In the genomic region with DNA sequence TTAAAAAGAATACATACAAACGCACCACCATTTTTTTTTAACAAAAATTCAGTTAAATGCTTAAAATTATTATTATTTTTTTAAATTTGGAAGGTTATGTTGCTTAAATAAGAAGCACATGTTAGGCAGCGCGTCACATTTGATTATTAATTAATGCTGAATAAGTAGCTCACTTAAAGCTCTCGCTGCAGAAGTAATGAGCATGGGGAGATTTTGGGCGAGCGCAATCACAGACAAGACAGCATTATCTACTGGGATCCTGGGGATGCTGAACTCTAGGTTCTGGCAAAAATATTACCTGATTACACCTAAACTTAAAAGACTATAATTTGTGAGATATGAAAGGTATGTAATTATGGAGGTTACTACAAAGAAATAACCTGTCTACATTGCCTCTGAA, we compare ENCODE assay signal across 28 mouse cellular contexts.
A peak's percentile ranks its signal among the peaks of the same experiment; 100 is the strongest.
DNase-seq lines count a peak whose midpoint lies in the region; ATAC-seq and TF ChIP-seq lines count a peak whose summit lies in the region.
"Had no signal": no experiment of that assay in that cellular context is flagged by ENCODE, and none has a peak within 500 bp of the region (broad histone marks: within the 10 kb centered on the region; RNA-seq: fewer than 3 reads in every experiment).

No protein-coding gene starts in this region.

- H3K9me3 ChIP-seq in forebrain, embryonic 13.5 days (replicated peaks) = no peaks in the 10 kb centered on the region
- no peaks in the 10 kb centered on the region for H3K9me3 ChIP-seq in forebrain, embryonic 10.5 days
- H3K9me3 ChIP-seq in midbrain, embryonic 12.5 days = no peaks in the 10 kb centered on the region
- no peaks in the 10 kb centered on the region for H3K9me3 ChIP-seq in midbrain, postnatal 0 days (ENCODE audit: low read length)
- no peaks in the 10 kb centered on the region for H3K9me3 ChIP-seq in neural tube, embryonic 13.5 days
- H3K9me3 ChIP-seq: embryonic facial prominence, embryonic 12.5 days; embryonic facial prominence, embryonic 15.5 days; heart, embryonic 12.5 days; heart, embryonic 15.5 days; hindbrain, embryonic 10.5 days; hindbrain, embryonic 13.5 days had no signal

- no peak overlapping the region for H3K4me2 ChIP-seq in forebrain, embryonic 13.5 days
- no peak overlapping the region for H3K4me2 ChIP-seq in midbrain, embryonic 12.5 days (replicated peaks)
- H3K4me2 ChIP-seq in midbrain, postnatal 0 days (ENCODE audit: low read depth, low read length, poor library complexity, severe bottlenecking) = no peak overlapping the region
- H3K4me2 ChIP-seq in neural tube, embryonic 13.5 days = no peak overlapping the region
- H3K4me2 ChIP-seq: embryonic facial prominence, embryonic 12.5 days; embryonic facial prominence, embryonic 15.5 days; heart, embryonic 12.5 days; heart, embryonic 15.5 days; hindbrain, embryonic 13.5 days had no signal

- H3K4me1 ChIP-seq in forebrain, embryonic 13.5 days = peaks cover 49% of the 10 kb centered on the region
- peaks cover 50% of the 10 kb centered on the region for H3K4me1 ChIP-seq in forebrain, embryonic 10.5 days
- H3K4me1 ChIP-seq in midbrain, embryonic 12.5 days = peaks cover 28% of the 10 kb centered on the region
- peaks cover 10% of the 10 kb centered on the region for H3K4me1 ChIP-seq in midbrain, postnatal 0 days (ENCODE audit: insufficient read depth, low read length)
- peaks cover 42% of the 10 kb centered on the region for H3K4me1 ChIP-seq in neural tube, embryonic 13.5 days (replicated peaks)

- 49% methylated on average over 6 of the region's 6 CpGs for WGBS in forebrain, embryonic 13.5 days
- 91% methylated on average over 6 of the region's 6 CpGs for WGBS in forebrain, embryonic 10.5 days
- 75% methylated on average over 6 of the region's 6 CpGs for WGBS in midbrain, embryonic 12.5 days
- WGBS in midbrain, postnatal 0 days = 59% methylated on average over 6 of the region's 6 CpGs
- WGBS in neural tube, embryonic 13.5 days = 69% methylated on average over 6 of the region's 6 CpGs

- no peak overlapping the region for H3K27ac ChIP-seq in forebrain, embryonic 13.5 days
- no peak overlapping the region for H3K27ac ChIP-seq in forebrain, embryonic 10.5 days
- H3K27ac ChIP-seq in midbrain, embryonic 12.5 days (replicated peaks) = peak overlapping the region; percentile 35; the same call in 1 of the 2 replicates
- H3K27ac ChIP-seq in midbrain, postnatal 0 days (ENCODE audit: low read depth, low read length) = no peak overlapping the region
- 0 out of 2 replicates have a peak overlapping the region, but pooled peaks have one; percentile 3 for H3K27ac ChIP-seq in neural tube, embryonic 13.5 days (replicated peaks)
- H3K27ac ChIP-seq: embryonic facial prominence, embryonic 12.5 days; embryonic facial prominence, embryonic 15.5 days; heart, embryonic 15.5 days; hindbrain, embryonic 10.5 days; hindbrain, embryonic 13.5 days had no signal

- TF ChIP-seq CTCF in midbrain, postnatal 0 days (IDR thresholded peaks at IDR 0.05) = no peak

- H3K9ac ChIP-seq in forebrain, embryonic 13.5 days = no peak overlapping the region
- H3K9ac ChIP-seq in midbrain, embryonic 12.5 days (replicated peaks) = no peak overlapping the region
- no peak overlapping the region for H3K9ac ChIP-seq in midbrain, postnatal 0 days (replicated peaks; ENCODE audit: low read length, poor library complexity, severe bottlenecking)
- no peak overlapping the region for H3K9ac ChIP-seq in neural tube, embryonic 13.5 days
- H3K9ac ChIP-seq: embryonic facial prominence, embryonic 12.5 days; embryonic facial prominence, embryonic 15.5 days; forebrain, postnatal 0 days; heart, embryonic 12.5 days; heart, embryonic 15.5 days; hindbrain, embryonic 13.5 days had no signal

- no peaks in the 10 kb centered on the region for H3K36me3 ChIP-seq in forebrain, embryonic 13.5 days (ENCODE audit: poor library complexity, severe bottlenecking)
- peaks cover 5% of the 10 kb centered on the region for H3K36me3 ChIP-seq in forebrain, embryonic 10.5 days (replicated peaks)
- no peaks in the 10 kb centered on the region for H3K36me3 ChIP-seq in midbrain, embryonic 12.5 days
- no peaks in the 10 kb centered on the region for H3K36me3 ChIP-seq in midbrain, postnatal 0 days (ENCODE audit: insufficient read depth, low read length)
- no peaks in the 10 kb centered on the region for H3K36me3 ChIP-seq in neural tube, embryonic 13.5 days
- H3K36me3 ChIP-seq: embryonic facial prominence, embryonic 15.5 days; G1E; heart, embryonic 12.5 days; heart, embryonic 15.5 days; hindbrain, embryonic 10.5 days; hindbrain, embryonic 13.5 days had no signal

- no peaks in the 10 kb centered on the region for H3K27me3 ChIP-seq in forebrain, embryonic 13.5 days
- H3K27me3 ChIP-seq in forebrain, embryonic 10.5 days (ENCODE audit: poor library complexity, severe bottlenecking) = no peaks in the 10 kb centered on the region
- H3K27me3 ChIP-seq in midbrain, embryonic 12.5 days = no peaks in the 10 kb centered on the region
- no peaks in the 10 kb centered on the region for H3K27me3 ChIP-seq in midbrain, postnatal 0 days (ENCODE audit: insufficient read depth, low read length)
- no peaks in the 10 kb centered on the region for H3K27me3 ChIP-seq in neural tube, embryonic 13.5 days
- H3K27me3 ChIP-seq: CH12.LX; embryonic facial prominence, embryonic 12.5 days; embryonic facial prominence, embryonic 15.5 days; heart, embryonic 12.5 days; heart, embryonic 15.5 days; hindbrain, embryonic 13.5 days; Patski had no signal

- no peak overlapping the region for H3K4me3 ChIP-seq in forebrain, embryonic 13.5 days
- H3K4me3 ChIP-seq in forebrain, embryonic 10.5 days = no peak overlapping the region
- no peak overlapping the region for H3K4me3 ChIP-seq in midbrain, embryonic 12.5 days
- no peak overlapping the region for H3K4me3 ChIP-seq in midbrain, postnatal 0 days (ENCODE audit: low read depth, low read length)
- no peak overlapping the region for H3K4me3 ChIP-seq in neural tube, embryonic 13.5 days
- H3K4me3 ChIP-seq: embryonic facial prominence, embryonic 12.5 days; embryonic facial prominence, embryonic 15.5 days; heart, embryonic 12.5 days; heart, embryonic 15.5 days; hindbrain, embryonic 10.5 days; hindbrain, embryonic 13.5 days had no signal

- peak; percentile 33; the same call in 1 of the 2 replicates for ATAC-seq in forebrain, embryonic 13.5 days
- no peak for ATAC-seq in midbrain, embryonic 12.5 days (ENCODE audit: low FRiP score, low read depth)
- ATAC-seq in midbrain, postnatal 0 days (ENCODE audit: low FRiP score) = no peak
- no peak for ATAC-seq in neural tube, embryonic 13.5 days (ENCODE audit: low read depth)
- ATAC-seq: Patski had no signal

- no peak for DNase-seq in forebrain, embryonic 10.5 days (ENCODE audit: extremely low spot score, low spot score)
- no peak for DNase-seq in midbrain, postnatal 0 days (ENCODE audit: low spot score)
- no peak for DNase-seq in neural tube, embryonic 10.5 days (ENCODE audit: extremely low spot score, low spot score)
- no peak for DNase-seq in layer of hippocampus, postnatal 25 days (ENCODE audit: extremely low spot score in 1 of 2, low spot score in 1 of 2)
- DNase-seq: adrenal gland, postnatal 10 days; adrenal gland, postnatal 36 days; B cell, adult 2 months; cerebellum, adult 11 months; cerebellum, adult 2 months; cerebellum, adult 9-11 months; cerebellum, postnatal 25 days; forebrain, postnatal 0 days; gastrocnemius, postnatal 25 days; heart, adult 18-20 months; heart, postnatal 10 days; heart, postnatal 36 days had no signal

Comparison
In these comparisons a context has a peak if more than half of its experiments do, and no peak if none do; other contexts are left out.
1. H3K27ac ChIP-seq: peak in midbrain, embryonic 12.5 days (single experiment) and neural tube, embryonic 13.5 days (single experiment); none in forebrain, embryonic 13.5 days (single experiment), forebrain, embryonic 10.5 days (single experiment) and midbrain, postnatal 0 days (single experiment).